Mouse (Mus musculus): ENCODE data around the gene Kctd14. TPM values are rescaled to one million over a fixed set of nuclear protein-coding genes. Genes with fewer than 3 reads are reported as not detected.

Gene Kctd14
- polyA plus RNA-seq, 1 experiment, result not detected

DNA sequence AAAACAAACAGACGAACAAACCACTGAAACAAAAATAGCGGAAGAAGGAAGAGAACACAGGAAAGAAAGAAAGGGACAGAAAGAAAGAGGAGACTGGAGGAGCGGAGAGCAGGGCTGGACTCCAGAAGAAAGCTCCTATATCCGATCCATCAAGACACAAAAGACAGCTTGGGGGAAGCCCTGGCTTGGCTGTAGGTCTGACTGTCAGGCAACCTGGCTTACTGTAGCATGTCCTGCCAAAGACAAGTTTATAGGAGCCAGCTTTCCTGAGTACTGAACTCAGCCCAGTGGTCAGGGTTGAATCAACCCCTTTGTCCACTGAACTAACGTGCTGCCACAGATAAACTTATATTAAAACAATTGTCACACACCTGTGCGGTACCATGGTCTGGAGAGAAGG, 23.8 kb upstream of the Kctd14 start:
- TF ChIP-seq GATA1 (IDR thresholded peaks at IDR 0.05; ENCODE audit: low read length), result no peak

DNA sequence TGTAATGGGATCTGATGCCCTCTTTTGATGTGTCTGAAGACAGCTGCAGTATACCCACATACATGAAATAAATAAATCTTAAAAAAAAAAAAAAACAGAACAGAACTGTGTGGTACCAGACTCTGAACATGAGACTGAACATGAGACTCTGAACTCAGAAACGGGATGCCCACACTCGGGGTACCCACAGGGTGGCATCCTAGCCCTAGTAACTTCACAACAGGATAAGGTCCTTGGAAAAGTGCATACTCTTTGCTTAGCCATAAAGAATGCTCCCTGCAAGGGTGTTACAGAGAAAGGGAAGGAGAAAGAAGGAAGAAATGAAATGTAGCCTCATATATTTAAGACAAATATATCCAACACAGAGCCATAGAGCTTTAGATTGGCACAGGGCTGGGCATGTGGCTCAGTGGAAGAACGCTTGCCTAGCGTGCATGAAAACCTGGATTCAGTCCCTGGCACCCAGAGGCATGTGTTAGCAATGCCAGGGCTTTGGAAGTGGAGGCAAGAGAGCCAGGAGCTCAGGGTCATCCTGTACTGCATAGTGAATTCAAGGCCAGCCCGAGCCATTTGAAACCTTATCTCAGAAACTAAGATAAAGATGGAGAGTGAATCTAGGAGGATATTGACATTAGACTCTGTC, 23.2 kb upstream of the Kctd14 start:
- TF ChIP-seq GATA1 (IDR thresholded peaks at IDR 0.05; ENCODE audit: low read length), result no peak

DNA sequence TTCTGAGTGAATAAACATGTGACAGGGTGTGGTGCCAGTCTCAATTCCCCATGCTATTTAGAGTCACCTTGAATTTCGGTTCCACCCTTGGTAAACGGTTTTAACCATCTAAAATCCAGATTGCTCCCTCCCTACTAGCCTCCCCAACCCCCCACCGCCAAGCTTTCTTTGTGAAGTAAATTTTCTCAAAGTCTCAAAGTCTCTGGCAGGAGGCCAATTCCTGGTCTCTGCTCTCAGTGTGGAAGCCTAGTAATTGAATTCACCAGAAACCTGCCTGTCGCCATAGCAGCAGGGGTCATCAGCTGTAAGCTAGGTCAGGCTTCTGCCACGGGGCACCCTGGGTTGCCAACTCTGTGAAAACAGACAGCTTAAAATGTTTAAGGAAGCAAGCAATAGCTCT, 21.4 kb upstream of the Kctd14 start:
- no peak for TF ChIP-seq GATA1 (IDR thresholded peaks at IDR 0.05; ENCODE audit: low read length)

DNA sequence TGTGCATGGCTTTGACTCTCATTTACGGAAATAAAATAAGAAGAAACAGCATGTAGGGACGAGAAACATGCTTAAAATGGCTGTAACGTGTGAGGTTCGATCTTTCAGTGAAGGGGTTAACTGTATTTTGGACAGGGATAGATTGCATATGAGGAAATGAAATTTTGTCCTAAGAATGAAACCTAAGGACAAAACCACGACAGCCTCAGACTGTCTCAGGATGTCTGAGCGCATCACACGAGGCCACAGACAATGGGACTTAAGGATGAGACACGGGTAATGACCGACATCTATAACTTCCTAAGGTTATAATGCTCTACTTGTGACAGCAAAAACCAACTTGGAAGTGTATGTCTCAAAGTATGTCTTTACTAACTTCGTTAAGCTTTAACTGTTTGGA, 16.6 kb upstream of the Kctd14 start:
- no peak for TF ChIP-seq GATA1 (IDR thresholded peaks at IDR 0.05; ENCODE audit: low read length)

DNA sequence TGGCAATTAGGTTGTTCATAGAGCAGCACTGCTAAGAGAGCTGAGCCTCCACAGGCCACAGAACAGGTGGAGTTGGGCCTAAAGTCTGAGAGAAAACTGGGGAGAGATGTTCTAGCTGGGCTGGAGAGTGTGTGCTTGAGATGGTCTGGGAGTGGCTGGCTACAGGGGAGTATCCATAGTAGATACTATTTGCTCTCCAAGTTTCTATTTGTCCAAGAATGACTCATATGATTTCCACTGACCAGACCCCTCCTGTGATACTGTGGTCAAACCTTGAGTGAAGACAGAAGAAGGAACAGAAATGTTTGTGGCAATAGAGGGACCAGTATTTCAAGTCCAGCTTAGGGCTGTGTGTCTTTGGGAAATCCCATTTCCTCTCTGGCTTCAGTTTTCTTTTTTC, 12.1 kb upstream of the Kctd14 start:
- no peak for TF ChIP-seq GATA1 (IDR thresholded peaks at IDR 0.05; ENCODE audit: low read length)

DNA sequence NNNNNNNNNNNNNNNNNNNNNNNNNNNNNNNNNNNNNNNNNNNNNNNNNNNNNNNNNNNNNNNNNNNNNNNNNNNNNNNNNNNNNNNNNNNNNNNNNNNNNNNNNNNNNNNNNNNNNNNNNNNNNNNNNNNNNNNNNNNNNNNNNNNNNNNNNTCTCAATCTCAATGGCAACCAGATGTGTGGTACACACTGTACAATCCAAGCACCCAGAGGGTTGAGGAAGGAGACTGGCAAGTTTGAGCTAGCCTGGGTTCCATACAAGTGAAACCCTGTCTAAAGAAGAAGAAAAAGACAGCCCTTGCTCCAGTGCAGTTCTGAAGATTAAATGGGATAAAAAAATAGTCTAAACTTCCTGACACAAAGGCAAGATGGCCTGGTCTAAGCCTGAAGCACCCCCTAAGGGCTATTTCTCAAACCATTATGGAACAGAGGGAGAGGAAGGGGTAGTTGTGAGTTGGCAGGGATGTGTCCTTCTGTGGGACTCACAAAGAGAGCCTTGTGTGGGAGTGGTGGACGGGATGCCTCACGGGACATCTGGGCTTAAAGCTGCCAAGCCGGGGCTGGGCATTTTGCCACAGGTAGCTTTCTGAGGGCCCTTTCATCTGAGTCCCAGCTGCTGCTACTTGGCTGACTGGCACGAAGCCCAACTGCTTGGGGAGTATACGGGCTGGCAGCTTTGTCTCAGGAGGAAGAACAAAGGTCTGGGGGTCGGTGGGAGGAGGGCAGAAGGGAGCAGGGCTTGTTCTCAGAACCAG, 4.8 kb upstream of the Kctd14 start:
- no peak for TF ChIP-seq GATA1 (IDR thresholded peaks at IDR 0.05; ENCODE audit: low read length)

DNA sequence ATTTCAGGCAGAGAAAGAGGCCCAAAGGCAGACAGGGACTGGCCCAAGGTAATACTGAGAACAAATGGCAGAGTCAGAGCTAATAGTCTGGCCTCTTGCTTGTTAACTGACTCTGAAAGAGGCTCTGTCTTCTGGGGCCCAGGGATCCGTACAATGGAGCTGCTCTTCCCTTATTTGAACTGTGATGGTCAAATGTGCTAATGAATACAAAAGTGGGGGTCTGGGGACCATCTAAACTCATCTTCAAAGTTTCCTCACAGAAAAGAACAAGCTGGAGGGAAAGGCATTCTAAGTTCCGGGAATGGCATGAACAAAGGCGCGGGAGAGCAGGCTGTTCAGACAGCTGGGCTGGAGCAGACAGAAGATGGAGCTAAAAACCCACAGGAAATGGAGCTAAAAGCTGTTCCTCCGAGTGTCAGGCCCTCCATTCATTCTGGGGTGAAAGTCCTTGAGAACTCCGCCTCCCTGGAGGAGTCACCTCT, 4.0 kb upstream of the Kctd14 start:
- no peak for TF ChIP-seq GATA1 (IDR thresholded peaks at IDR 0.05; ENCODE audit: low read length)

DNA sequence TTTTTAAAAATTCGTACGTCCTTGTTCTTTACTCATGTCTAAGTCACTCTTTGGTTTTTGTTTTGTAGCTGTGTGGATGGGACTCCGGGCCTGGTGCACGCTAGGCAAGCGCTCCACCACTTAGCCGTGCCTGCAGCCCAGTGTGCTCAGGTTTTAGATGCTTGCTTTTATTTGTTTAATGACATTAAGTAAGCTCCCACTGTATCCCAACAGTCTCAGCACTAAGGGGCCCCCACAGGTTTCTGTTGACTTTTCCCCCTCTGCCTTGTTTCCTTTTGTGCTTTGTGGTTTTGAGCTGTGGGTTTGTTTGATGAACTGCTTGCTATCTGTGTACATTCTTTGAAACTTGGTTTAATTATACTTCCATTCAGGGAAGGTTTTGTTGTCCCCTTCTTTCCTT, 1.1 kb downstream of the Kctd14 start:
- no peak for TF ChIP-seq GATA1 (IDR thresholded peaks at IDR 0.05; ENCODE audit: low read length)

DNA sequence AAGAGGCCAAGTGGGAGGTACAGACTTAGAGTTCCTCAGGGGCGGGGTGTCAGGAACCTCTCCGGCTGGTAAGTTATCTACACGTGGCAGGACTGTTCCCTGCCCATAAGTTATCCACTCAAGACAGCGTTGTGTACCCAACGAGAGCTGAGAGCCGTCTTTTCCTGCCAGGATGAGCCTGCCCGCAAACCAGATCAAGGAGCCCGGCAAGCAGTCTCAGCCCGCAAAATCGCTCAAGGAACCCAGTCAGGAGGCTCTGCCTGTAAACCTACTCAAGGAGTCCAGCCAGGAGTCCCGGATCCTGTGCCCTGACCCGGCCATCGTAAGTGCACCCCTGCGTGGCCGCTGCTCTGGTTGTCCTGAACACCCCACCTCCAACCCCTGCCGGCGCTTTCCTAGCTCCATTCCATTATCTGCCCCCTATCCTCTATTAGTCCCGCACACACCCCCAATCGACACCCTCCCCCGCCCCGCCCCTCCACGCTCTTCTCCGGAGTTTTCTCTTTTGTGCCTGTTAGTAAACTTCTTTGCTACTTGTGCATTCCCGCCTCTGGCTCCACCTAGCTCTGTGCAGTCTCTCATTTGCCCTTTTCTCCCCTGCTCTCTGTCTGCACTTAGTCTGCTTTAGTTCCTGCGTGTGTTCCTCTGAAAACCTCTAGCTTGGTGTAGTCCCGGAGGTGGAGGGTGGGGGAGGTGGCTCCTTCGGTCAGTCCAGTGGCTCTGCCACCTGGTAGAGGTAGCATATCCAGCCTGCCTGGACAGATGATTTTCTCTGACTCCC, 2.2 kb downstream of the Kctd14 start:
- no peak for TF ChIP-seq GATA1 (IDR thresholded peaks at IDR 0.05; ENCODE audit: low read length)

DNA sequence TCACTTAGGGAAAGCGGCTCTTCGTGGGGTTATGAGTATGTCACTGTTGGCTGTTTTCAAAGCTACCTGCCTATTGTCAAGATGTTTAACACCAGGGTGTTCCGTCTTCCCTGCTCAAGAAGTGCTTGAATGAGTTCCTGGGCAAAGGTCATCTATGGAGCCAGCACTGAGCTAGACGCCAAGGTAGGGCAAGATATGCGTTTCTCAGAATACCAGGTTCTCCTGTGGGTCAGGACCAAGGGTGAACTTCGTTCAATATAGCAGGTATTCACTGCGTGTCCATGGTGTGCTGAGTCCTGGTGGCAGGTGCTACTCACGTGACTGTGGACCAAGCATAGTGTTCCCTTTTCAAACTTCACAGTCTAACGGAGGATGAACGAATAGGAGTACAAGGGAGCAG, 3.7 kb downstream of the Kctd14 start:
- TF ChIP-seq GATA1 (IDR thresholded peaks at IDR 0.05; ENCODE audit: low read length), result no peak

DNA sequence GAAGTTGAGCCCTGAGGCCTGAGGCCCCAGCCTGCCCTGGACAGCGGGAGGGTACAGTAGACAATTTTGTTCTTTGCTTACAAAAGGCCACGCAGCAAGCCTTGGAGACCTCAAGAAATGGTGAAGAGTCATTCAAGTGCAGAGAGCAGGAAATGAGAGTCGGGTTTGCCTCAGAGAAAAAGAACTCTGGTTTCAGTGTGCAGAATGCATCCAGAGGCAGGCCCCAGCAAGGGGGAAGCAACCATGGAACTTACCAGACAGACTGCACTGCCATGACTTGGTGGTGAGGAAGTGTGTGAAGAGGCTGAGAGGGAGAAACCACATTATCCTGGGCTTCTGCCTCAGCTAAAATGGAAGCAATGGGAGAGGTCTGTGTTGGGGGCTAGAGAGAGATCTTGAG, 4.5 kb downstream of the Kctd14 start:
- no peak for TF ChIP-seq GATA1 (IDR thresholded peaks at IDR 0.05; ENCODE audit: low read length)

DNA sequence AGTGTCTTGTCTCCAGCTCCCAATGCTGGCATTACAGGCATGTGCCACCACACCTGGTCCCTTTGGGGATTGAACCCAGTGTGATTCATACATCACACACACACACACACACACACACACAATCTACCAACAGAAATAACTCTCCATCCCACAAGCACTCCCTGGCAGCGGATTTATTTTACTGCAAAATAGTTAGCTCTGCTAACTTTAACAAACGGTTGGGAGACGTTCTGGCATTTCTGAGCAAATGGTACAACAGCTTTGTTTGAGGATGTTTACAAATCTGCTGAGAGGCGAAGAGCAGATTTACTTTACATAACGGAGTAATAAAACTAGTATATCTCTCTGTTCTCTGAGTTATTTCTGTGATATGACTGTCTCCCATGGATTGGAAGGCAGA, 21.9 kb downstream of the Kctd14 start:
- no peak for TF ChIP-seq GATA1 (IDR thresholded peaks at IDR 0.05; ENCODE audit: low read length)

DNA sequence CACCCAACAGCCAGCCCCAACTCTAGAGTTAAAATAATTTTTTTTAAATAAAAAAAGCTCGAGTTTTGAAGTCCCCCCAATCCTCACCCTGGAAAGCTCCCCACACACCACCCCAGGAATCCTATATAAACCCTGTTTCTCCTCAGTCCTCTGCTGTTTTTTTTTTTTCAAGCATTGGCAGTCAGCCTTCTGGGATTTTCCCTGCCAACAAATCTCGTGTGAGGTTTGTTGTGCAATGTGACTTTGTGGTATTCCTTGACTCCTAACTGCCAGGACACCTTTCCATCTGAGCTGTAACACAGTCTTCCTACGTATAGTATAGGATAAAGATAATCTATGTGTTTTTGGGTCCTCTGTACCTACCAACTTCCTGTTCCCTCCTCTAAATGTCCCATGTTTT, 28.2 kb downstream of the Kctd14 start:
- no peak for TF ChIP-seq GATA1 (IDR thresholded peaks at IDR 0.05; ENCODE audit: low read length)

DNA sequence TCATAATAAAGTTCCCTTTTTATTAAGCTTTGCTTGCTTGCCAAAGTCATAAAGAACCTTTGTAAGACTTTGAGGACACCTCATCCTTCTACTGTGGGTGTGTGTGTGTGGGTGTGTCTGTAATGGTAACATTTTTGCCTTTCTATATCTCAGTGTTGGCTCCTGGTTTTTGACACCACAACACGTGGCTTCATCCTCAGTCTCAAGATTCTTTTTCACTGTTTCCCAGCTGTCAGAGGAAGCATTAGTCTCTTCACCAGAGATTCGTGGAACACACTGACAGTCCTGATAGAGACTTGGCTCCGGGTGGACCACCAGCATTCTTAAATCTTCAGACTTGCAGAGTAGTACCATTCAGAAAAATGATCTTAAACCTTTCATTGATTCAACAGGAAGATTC, 29.2 kb downstream of the Kctd14 start:
- no peak for TF ChIP-seq GATA1 (IDR thresholded peaks at IDR 0.05; ENCODE audit: low read length)

DNA sequence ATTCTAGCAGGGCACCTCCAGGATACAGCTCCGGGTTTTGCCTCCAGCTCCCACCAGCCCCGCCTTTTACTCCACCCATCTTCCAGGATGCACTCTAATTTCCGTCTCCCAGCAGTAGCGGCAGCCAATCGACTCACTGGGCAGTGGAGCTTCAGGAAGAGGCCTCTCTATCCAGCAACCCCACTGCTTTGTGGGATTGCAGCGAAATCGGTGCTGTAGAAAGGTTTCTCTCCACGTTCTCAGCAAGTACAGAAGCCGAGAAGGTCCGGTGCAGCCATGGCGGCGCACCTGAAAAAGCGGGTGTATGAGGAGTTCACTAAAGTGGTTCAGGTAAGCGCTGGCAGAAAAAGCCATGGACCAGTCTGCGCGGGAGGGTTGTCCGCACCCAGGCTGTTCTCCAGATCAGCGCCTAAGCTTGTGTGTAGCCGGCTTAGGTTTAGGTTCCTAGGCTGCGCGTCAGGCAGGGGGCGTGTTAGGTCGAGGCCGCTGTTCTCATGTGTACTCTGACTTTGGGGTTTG, 29.8 kb downstream of the Kctd14 start, which contains the start of gene Ints4:
TSS of gene Ints4 (plus strand) at position 136 of the 519 bp plus-strand sequence.
- TF ChIP-seq GATA1 (IDR thresholded peaks at IDR 0.05; ENCODE audit: low read length), result no peak

DNA sequence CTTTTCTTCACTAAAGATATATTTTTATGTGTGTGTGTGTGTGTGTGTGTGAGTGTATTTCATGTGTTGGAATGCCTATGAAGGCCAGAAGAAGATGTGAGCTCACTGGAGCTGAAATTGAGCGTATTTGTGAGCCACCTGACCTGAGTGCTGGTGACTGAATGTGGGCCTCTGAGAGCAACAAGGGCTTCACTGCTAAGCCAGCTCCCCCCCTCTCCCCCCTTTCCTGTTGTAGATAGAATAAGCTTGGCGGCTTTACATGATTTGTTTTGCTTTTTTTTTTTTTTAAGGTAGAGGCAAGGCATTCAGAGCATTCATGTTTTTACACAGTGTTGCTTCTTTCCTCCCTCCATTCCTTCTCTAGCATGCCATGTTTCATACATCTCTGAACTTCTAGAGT, 32.3 kb downstream of the Kctd14 start:
- TF ChIP-seq GATA1 (IDR thresholded peaks at IDR 0.05; ENCODE audit: low read length), result no peak
